Mouse (Mus musculus) G1E (cell line): Measurements from ENCODE around the gene 1810010D01Rik. TPM values are rescaled to one million over a fixed set of nuclear protein-coding genes. Genes with fewer than 3 reads are reported as not detected.

Experiments used
- ATAC-seq: 2 replicates; pipeline ENCODE4 v1.8.0; 2016; ENCODE audit warnings: mild to moderate bottlenecking; ENCODE audit not compliant: insufficient number of reproducible peaks, poor library complexity, low FRiP score, severe bottlenecking; ENCODE audit errors: extremely low read depth
- DNase-seq: peaks from one replicate; pipeline ENCODE4 v3.0.0; 2012; ENCODE audit warnings: low spot score
- H3K27me3 ChIP-seq: 2 replicates; pipeline ENCODE4 v1.6.1; 2012; ENCODE audit warnings: mild to moderate bottlenecking, low read length, inconsistent platforms; ENCODE audit not compliant: insufficient read depth
- H3K36me3 ChIP-seq: replicated peaks from 2 replicates; pipeline ENCODE3; 2012; ENCODE audit warnings: mild to moderate bottlenecking, inconsistent platforms
- H3K4me1 ChIP-seq: 2 replicates; pipeline ENCODE4 v1.6.1; 2012; ENCODE audit warnings: low read depth, low read length, inconsistent platforms, mixed read lengths; ENCODE audit not compliant: insufficient read depth
- H3K4me3 ChIP-seq: 2 replicates; pipeline ENCODE4 v1.5.1; 2012; ENCODE audit warnings: low read depth, mild to moderate bottlenecking, inconsistent platforms, low read length, moderate library complexity, mixed read lengths
- H3K9me3 ChIP-seq: replicated peaks from 2 replicates; pipeline ENCODE4 v1.6.1; 2012; ENCODE audit warnings: inconsistent platforms
- CTCF ChIP-seq: IDR thresholded peaks from 2 replicates; pipeline ENCODE4 v1.5.1; 2012; ENCODE audit warnings: low read depth, low read length, inconsistent platforms, mixed read lengths
- GATA1 ChIP-seq: IDR thresholded peaks from 2 replicates; pipeline ENCODE4 v1.6.1; 2012; ENCODE audit warnings: borderline replicate concordance, low read length, inconsistent platforms, mixed read lengths
- GATA2 ChIP-seq: IDR thresholded peaks from 2 replicates; pipeline ENCODE4 v1.6.1; 2012; ENCODE audit warnings: low read depth, low read length, inconsistent platforms, borderline replicate concordance
- POLR2AphosphoS5 ChIP-seq: IDR thresholded peaks from 2 replicates; pipeline ENCODE4 v1.6.1; 2012; ENCODE audit warnings: low read depth, low read length, inconsistent platforms; ENCODE audit not compliant: insufficient replicate concordance
- TAL1 ChIP-seq: conservative IDR thresholded peaks from 2 replicates; pipeline ENCODE4 v1.6.1; 2012; ENCODE audit warnings: low read depth, low read length, inconsistent platforms, mixed read lengths
- polyA plus RNA-seq: library from polyadenylated mRNA; stranded (reverse); fragments of >175 nt; gene quantifications from 2 replicates; pipeline ENCODE4 v1.2.3, GENCODE M21; 2012
- total RNA-seq, 2 experiments: library from RNA; stranded (forward) in 1 of 2; stranded (reverse) in 1 of 2; fragments of 200-1000 nt in 1 of 2; fragments of >200 nt in 1 of 2; fragmentation: Nextera tagmentation in 1 of 2; gene quantifications; 2 replicates each; pipeline ENCODE4 v1.2.3; 2014 to 2017

Gene 1810010D01Rik
- total and polyA plus RNA-seq, 3 experiments, result not detected

GRCm38 (mm10) chr7:145181376-145182034 lies 26.4 kb downstream of the 1810010D01Rik start:
- Histone ChIP-seq H3K36me3 (no peaks in the 10 kb centered on the region), H3K4me1 (no peaks in the 10 kb centered on the region), H3K27me3 (peaks cover 5% of the 10 kb centered on the region), H3K9me3 (no peaks in the 10 kb centered on the region), H3K4me3 (no peak overlapping the region)
- no peak for DNase-seq
- ATAC-seq, result no peak
- TF ChIP-seq TAL1 (no peak), CTCF (no peak), POLR2AphosphoS5 (no peak), GATA2 (no peak), GATA1 (no peak)

- Histone ChIP-seq H3K4me1 (no peaks in the 10 kb centered on the region), H3K4me3 (no peak overlapping the region), H3K9me3 (no peaks in the 10 kb centered on the region), H3K27me3 (peaks cover 10% of the 10 kb centered on the region), H3K36me3 (no peaks in the 10 kb centered on the region)
- ATAC-seq, result no peak
- TF ChIP-seq TAL1 (no peak), POLR2AphosphoS5 (no peak), GATA2 (no peak), CTCF (no peak), GATA1 (no peak)
- DNase-seq, result no peak
These were observed 28.2 kb downstream of the 1810010D01Rik start for GRCm38 (mm10) chr7:145179691-145180091.

- DNase-seq (no peak), ATAC-seq (no peak)
- no peaks in the 10 kb centered on the region for H3K4me1 ChIP-seq
- H3K36me3 ChIP-seq, result no peaks in the 10 kb centered on the region
- no peaks in the 10 kb centered on the region for H3K9me3 ChIP-seq
- no peak overlapping the region for H3K4me3 ChIP-seq
- peaks cover 12% of the 10 kb centered on the region; the same call in 1 of the 2 replicates for H3K27me3 ChIP-seq
- no peak for TF ChIP-seq GATA2
- no peak for TF ChIP-seq TAL1
- TF ChIP-seq GATA1, result no peak
- TF ChIP-seq POLR2AphosphoS5, result no peak
- no peak for TF ChIP-seq CTCF
These were observed 30.9 kb downstream of the 1810010D01Rik start for GRCm38 (mm10) chr7:145176750-145177589.

GRCm38 (mm10) chr7:145173563-145173962 lies 34.4 kb downstream of the 1810010D01Rik start:
- no peak for ATAC-seq
- no peak for DNase-seq
- H3K4me3 ChIP-seq, result no peak overlapping the region
- no peaks in the 10 kb centered on the region for H3K4me1 ChIP-seq
- TF ChIP-seq TAL1, result no peak
- TF ChIP-seq GATA1, result no peak
- no peak for TF ChIP-seq GATA2
- TF ChIP-seq POLR2AphosphoS5, result no peak
- no peak for TF ChIP-seq CTCF
- no peaks in the 10 kb centered on the region for H3K9me3 ChIP-seq
- no peaks in the 10 kb centered on the region for H3K36me3 ChIP-seq
- H3K27me3 ChIP-seq, result peaks cover 17% of the 10 kb centered on the region; the same call in 1 of the 2 replicates

- H3K4me1 ChIP-seq, result no peaks in the 10 kb centered on the region
- H3K36me3 ChIP-seq, result no peaks in the 10 kb centered on the region
- no peak for DNase-seq
- peaks cover 17% of the 10 kb centered on the region; the same call in 1 of the 2 replicates for H3K27me3 ChIP-seq
- no peak for TF ChIP-seq TAL1
- TF ChIP-seq CTCF, result no peak
- TF ChIP-seq GATA1, result no peak
- TF ChIP-seq POLR2AphosphoS5, result no peak
- no peak for TF ChIP-seq GATA2
- ATAC-seq, result no peak
- H3K4me3 ChIP-seq, result no peak overlapping the region
- H3K9me3 ChIP-seq, result no peaks in the 10 kb centered on the region
These were observed 34.8 kb downstream of the 1810010D01Rik start for GRCm38 (mm10) chr7:145173116-145173515.

GRCm38 (mm10) chr7:145169703-145170102 lies 38.2 kb downstream of the 1810010D01Rik start:
- Histone ChIP-seq H3K4me3 (no peak overlapping the region), H3K36me3 (no peaks in the 10 kb centered on the region), H3K4me1 (no peaks in the 10 kb centered on the region), H3K27me3 (peaks cover 9% of the 10 kb centered on the region; the same call in 1 of the 2 replicates), H3K9me3 (no peaks in the 10 kb centered on the region)
- ATAC-seq (no peak), DNase-seq (no peak)
- TF ChIP-seq GATA2 (no peak), POLR2AphosphoS5 (no peak), TAL1 (no peak), CTCF (no peak), GATA1 (no peak)
